Mouse (Mus musculus) layer of hippocampus, postnatal 25 days (tissue): ENCODE measurements around the gene Rasa1. TPM values are rescaled to one million over a fixed set of nuclear protein-coding genes. Genes with fewer than 3 reads are reported as not detected.

ENCODE experiments used
- total RNA-seq, 2 experiments: library from RNA; stranded (reverse); gene quantifications; 2 replicates each; pipeline ENCODE4 v1.2.3; 2021

Gene Rasa1
- total RNA-seq, 2 experiments from 2014 or later: 60.2 to 79.1 TPM

Other genes starting within 250 kb of the Rasa1 start
- 10 to 100 TPM; 64.7 to 64.8 TPM for gene Ccnh, start 99.7 kb downstream of the Rasa1 start, total RNA-seq